Mouse (Mus musculus) olfactory bulb, adult 2 months (tissue): ENCODE results near the gene Rhbg.
"Not testable (repeated sequence)": the region's sequence is repeated elsewhere in the genome, so short reads cannot be mapped to it uniquely, and the experiment has no call there.

Experiments
- CTCF ChIP-seq: fragments of 200-500 bp; IDR thresholded peaks from 2 replicates; pipeline ENCODE4 v1.5.1; 2012; ENCODE audit warnings: low read depth, mild to moderate bottlenecking, low read length, moderate library complexity; ENCODE audit not compliant: insufficient read depth
- POLR2A ChIP-seq: fragments of 200-500 bp; IDR thresholded peaks from 2 replicates; pipeline ENCODE4 v1.6.1; 2012; ENCODE audit warnings: mild to moderate bottlenecking, low read depth, low read length, moderate library complexity; ENCODE audit not compliant: insufficient read depth

DNA sequence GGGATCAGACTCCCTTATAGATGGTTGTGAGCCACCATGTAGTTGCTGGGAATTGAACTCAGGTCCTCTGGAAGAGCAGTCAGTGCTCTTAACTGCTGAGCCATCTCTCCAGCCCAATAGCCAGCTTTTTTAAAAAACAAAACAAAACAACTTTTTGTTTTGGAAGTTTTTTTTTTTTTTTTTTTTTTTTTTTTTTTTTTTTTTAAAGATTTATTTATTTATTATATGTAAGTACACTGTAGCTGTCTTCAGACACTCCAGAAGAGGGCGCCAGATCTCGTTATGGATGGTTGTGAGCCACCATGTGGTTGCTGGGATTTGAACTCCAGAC is 31.0 kb upstream of the Rhbg start:
- not testable (repeated sequence) for TF ChIP-seq CTCF, POLR2A
